Mouse (Mus musculus) embryonic fibroblast, embryonic 13.5 days (primary cell): Measurements from ENCODE around the gene Mtpn. TPM values are rescaled to one million over a fixed set of nuclear protein-coding genes. Genes with fewer than 3 reads are reported as not detected.

Experiments
- H3K27ac ChIP-seq: 2 replicates; pipeline ENCODE4 v1.5.1; 2012; ENCODE audit warnings: low read length, control low read depth, inconsistent platforms; ENCODE audit not compliant: insufficient read depth
- H3K4me1 ChIP-seq: 2 replicates; pipeline ENCODE4 v1.6.1; 2011; ENCODE audit warnings: low read length; ENCODE audit not compliant: control insufficient read depth, insufficient read depth
- H3K4me3 ChIP-seq: 2 replicates; pipeline ENCODE4 v1.5.1; 2011; ENCODE audit warnings: mild to moderate bottlenecking, control low read depth, low read length; ENCODE audit not compliant: insufficient read depth
- CTCF ChIP-seq: IDR thresholded peaks from 2 replicates; pipeline ENCODE4 v1.5.1; 2011; ENCODE audit warnings: mild to moderate bottlenecking, control low read depth, low read length, moderate library complexity, borderline replicate concordance; ENCODE audit not compliant: insufficient read depth
- POLR2A ChIP-seq: IDR thresholded peaks from 2 replicates; pipeline ENCODE4 v1.6.1; 2011; ENCODE audit warnings: low read depth, mild to moderate bottlenecking, control low read depth, low read length, moderate library complexity
- polyA plus RNA-seq: library from polyadenylated mRNA; stranded (reverse); fragments of >200 nt; gene quantifications from 2 replicates; pipeline ENCODE4 v1.2.4, GENCODE M21; 2011; ENCODE audit warnings: low read depth; ENCODE audit not compliant: missing spikeins, insufficient read length

The Mtpn gene
- polyA plus RNA-seq, 1 experiment = 316 TPM

- H3K4me1 ChIP-seq = no peaks in the 10 kb centered on the region
- no peak overlapping the region for H3K4me3 ChIP-seq
- no peak for TF ChIP-seq POLR2A
- TF ChIP-seq CTCF = no peak
- no peak overlapping the region for H3K27ac ChIP-seq
These were observed 34.9 kb downstream of the Mtpn start for GRCm38 (mm10) chr6:35504781-35505180.

DNA sequence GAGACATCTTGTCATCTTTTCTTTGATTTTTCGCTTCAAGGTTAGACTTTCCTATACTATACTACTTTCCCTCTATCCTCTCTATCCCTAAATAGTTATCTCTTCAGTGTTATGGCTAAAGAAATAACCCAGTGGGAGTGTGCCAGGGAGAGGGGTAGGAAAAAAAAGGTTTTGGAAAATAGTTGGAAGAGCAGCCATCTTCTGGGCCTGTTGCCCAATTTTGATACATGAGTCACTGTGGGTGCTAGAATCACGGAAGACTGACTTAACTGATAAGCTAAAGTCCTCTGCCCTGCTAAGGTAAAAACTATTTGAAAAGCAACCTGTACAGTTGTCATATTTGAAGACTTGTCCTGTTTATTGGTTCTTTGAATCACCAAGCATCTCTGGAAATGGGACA, 36.8 kb downstream of the Mtpn start:
- H3K4me3 ChIP-seq = no peak overlapping the region
- no peaks in the 10 kb centered on the region for H3K4me1 ChIP-seq
- TF ChIP-seq CTCF = no peak
- no peak for TF ChIP-seq POLR2A
- no peak overlapping the region for H3K27ac ChIP-seq

DNA sequence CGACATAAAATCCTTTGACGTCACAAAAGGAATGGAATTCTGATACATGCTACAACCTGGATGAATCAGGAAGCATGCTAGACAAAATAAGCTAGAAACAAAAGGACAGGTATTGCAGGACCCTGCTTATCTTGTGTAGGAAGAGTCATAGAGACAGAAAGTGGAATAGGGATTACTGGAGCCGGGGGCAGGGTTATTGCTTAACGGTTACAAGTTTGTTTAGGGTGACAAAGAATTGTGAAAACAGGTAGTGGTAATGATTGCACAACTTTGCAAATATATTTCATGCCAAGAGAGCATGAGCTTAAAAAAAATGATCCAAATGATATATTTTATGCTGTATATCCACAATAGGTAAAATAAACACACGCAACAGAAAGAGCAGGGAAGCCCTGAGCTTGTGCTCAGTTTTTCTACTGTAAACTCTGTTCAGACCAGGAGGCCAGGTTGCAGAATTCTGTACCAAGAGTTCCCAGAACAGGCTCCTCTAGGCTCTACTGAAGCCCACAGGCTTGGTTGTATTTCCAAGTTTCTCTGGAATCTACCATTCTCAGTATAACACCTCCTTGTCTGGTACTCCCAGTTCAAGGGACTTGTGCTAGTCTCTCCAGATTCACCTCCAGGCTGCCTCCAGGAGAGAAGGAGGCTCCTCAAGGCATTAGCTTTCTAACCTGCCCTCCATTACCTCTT, 39.6 kb downstream of the Mtpn start:
- no peaks in the 10 kb centered on the region for H3K4me1 ChIP-seq
- H3K27ac ChIP-seq = no peak overlapping the region
- no peak for TF ChIP-seq POLR2A
- TF ChIP-seq CTCF = no peak
- no peak overlapping the region for H3K4me3 ChIP-seq

DNA sequence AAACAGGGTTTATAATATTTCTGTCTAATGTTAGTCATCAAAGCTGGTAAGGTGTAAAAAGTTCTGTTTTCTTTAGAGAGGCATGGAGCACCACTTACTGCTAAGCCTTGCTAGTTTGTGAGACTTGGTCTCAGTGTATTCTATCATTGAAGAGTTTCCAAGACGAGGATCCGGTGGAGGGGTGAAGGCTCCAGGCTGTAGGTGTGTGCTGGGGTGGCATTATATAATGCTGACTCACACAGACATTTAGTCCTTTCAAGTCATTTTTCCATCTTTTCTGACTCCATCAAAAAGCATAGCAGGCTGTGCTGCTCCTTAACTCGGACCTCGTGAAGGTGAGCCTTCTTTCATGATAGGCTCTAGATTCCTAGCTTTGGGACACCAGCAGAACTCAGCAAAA, 42.3 kb downstream of the Mtpn start:
- no peaks in the 10 kb centered on the region for H3K4me1 ChIP-seq
- no peak overlapping the region for H3K27ac ChIP-seq
- TF ChIP-seq POLR2A = no peak
- no peak for TF ChIP-seq CTCF
- H3K4me3 ChIP-seq = no peak overlapping the region

GRCm38 (mm10) chr6:35493851-35494250, 45.8 kb downstream of the Mtpn start:
- no peak overlapping the region for H3K4me3 ChIP-seq
- no peak for TF ChIP-seq CTCF
- TF ChIP-seq POLR2A = no peak
- H3K27ac ChIP-seq = no peak overlapping the region
- no peaks in the 10 kb centered on the region for H3K4me1 ChIP-seq

- H3K27ac ChIP-seq = no peak overlapping the region
- no peak for TF ChIP-seq POLR2A
- no peak for TF ChIP-seq CTCF
- H3K4me3 ChIP-seq = no peak overlapping the region
- no peaks in the 10 kb centered on the region for H3K4me1 ChIP-seq
These were observed 59.9 kb downstream of the Mtpn start for GRCm38 (mm10) chr6:35479651-35480335.

- Histone ChIP-seq H3K27ac (no peak overlapping the region), H3K4me3 (no peak overlapping the region), H3K4me1 (no peaks in the 10 kb centered on the region)
- TF ChIP-seq CTCF (no peak), POLR2A (no peak)
These were observed 62.9 kb downstream of the Mtpn start for GRCm38 (mm10) chr6:35476830-35477229.

- Histone ChIP-seq H3K4me1 (no peaks in the 10 kb centered on the region), H3K27ac (no peak overlapping the region), H3K4me3 (no peak overlapping the region)
- TF ChIP-seq CTCF = no peak
These were observed 76.0 kb downstream of the Mtpn start for GRCm38 (mm10) chr6:35463450-35464395.

GRCm38 (mm10) chr6:35462484-35462883, 77.2 kb downstream of the Mtpn start:
- H3K4me1 ChIP-seq = no peaks in the 10 kb centered on the region
- TF ChIP-seq POLR2A = no peak
- TF ChIP-seq CTCF = no peak
- no peak overlapping the region for H3K4me3 ChIP-seq
- H3K27ac ChIP-seq = no peak overlapping the region

Other genes starting within 250 kb of the Mtpn start
- gene Slc13a4, start 231.8 kb downstream of the Mtpn start, polyA plus RNA-seq = not detected in 2 replicates
- gene Fam180a, start 213.7 kb downstream of the Mtpn start, polyA plus RNA-seq = 0.62 and 3.0 TPM in 2 replicates